Mouse (Mus musculus): ENCODE results near the gene Ppp1ca. TPM values are rescaled to one million over a fixed set of nuclear protein-coding genes. Genes with fewer than 3 reads are reported as not detected.

Ppp1ca gene
- polyA plus RNA-seq, 1 experiment = 819 TPM

GRCm38 (mm10) chr19:4164721-4165120 is 27.1 kb upstream of the Ppp1ca start:
- H3K27me3 ChIP-seq (ENCODE audit: control insufficient read depth, insufficient read depth, insufficient read length) = no peaks in the 10 kb centered on the region
- no peak for TF ChIP-seq MYOG (IDR thresholded peaks at IDR 0.05; ENCODE audit: control insufficient read depth, extremely low read depth, insufficient read length)
- no peak for TF ChIP-seq CTCF (IDR thresholded peaks at IDR 0.05; ENCODE audit: control insufficient read depth, insufficient read depth, insufficient read length)

GRCm38 (mm10) chr19:4166678-4167476 is 25.0 kb upstream of the Ppp1ca start:
- Histone ChIP-seq H3ac (ENCODE audit: control insufficient read depth, insufficient read length, low read depth) (no peak overlapping the region), H3K4me3 (ENCODE audit: insufficient read depth, poor library complexity, severe bottlenecking) (no peak overlapping the region), H3K27me3 (ENCODE audit: control insufficient read depth, insufficient read depth, insufficient read length) (no peaks in the 10 kb centered on the region), H3K79me2 (ENCODE audit: control insufficient read depth, insufficient read depth) (peaks cover 11% of the 10 kb centered on the region), H3K36me3 (ENCODE audit: control insufficient read depth, insufficient read depth) (peaks cover 3% of the 10 kb centered on the region), H3K79me3 (ENCODE audit: low read depth) (peaks cover 4% of the 10 kb centered on the region)
- TF ChIP-seq MYOD1 (IDR thresholded peaks at IDR 0.05; ENCODE audit: control insufficient read depth, insufficient read length, low read depth) (no peak), USF1 (IDR thresholded peaks at IDR 0.05; ENCODE audit: low read depth) (no peak), CTCF (IDR thresholded peaks at IDR 0.05; ENCODE audit: control insufficient read depth, insufficient read depth, insufficient read length) (no peak), MYOG (IDR thresholded peaks at IDR 0.05; ENCODE audit: control insufficient read depth, extremely low read depth, insufficient read length) (no peak), FOSL1 (IDR thresholded peaks at IDR 0.05; ENCODE audit: insufficient read depth, low read length, poor library complexity, severe bottlenecking) (no peak)

More at GRCm38 (mm10) chr19:4164721-4165120, 27.1 kb upstream of the Ppp1ca start:
- Histone ChIP-seq H3ac (ENCODE audit: control insufficient read depth, insufficient read length, low read depth) (no peak overlapping the region), H3K79me2 (ENCODE audit: control insufficient read depth, insufficient read depth) (peaks cover 16% of the 10 kb centered on the region), H3K4me3 (ENCODE audit: insufficient read depth, poor library complexity, severe bottlenecking) (no peak overlapping the region), H3K36me3 (ENCODE audit: control insufficient read depth, insufficient read depth) (peaks cover 15% of the 10 kb centered on the region), H3K79me3 (ENCODE audit: low read depth) (peaks cover 8% of the 10 kb centered on the region)

GRCm38 (mm10) chr19:4169378-4169784 is 22.5 kb upstream of the Ppp1ca start:
- Histone ChIP-seq H3K27me3 (ENCODE audit: control insufficient read depth, insufficient read depth, insufficient read length) (no peaks in the 10 kb centered on the region), H3K4me3 (ENCODE audit: insufficient read depth, poor library complexity, severe bottlenecking) (peak overlapping the region; percentile 30), H3K79me3 (ENCODE audit: low read depth) (no peaks in the 10 kb centered on the region), H3K79me2 (ENCODE audit: control insufficient read depth, insufficient read depth) (no peaks in the 10 kb centered on the region), H3ac (ENCODE audit: control insufficient read depth, insufficient read length, low read depth) (peak overlapping the region; percentile 68), H3K36me3 (ENCODE audit: control insufficient read depth, insufficient read depth) (no peaks in the 10 kb centered on the region)
- peak; percentile 99 for TF ChIP-seq CTCF (IDR thresholded peaks at IDR 0.05; ENCODE audit: control insufficient read depth, insufficient read depth, insufficient read length)
- TF ChIP-seq MYOG (IDR thresholded peaks at IDR 0.05; ENCODE audit: control insufficient read depth, extremely low read depth, insufficient read length) = no peak
- TF ChIP-seq FOSL1 (IDR thresholded peaks at IDR 0.05; ENCODE audit: insufficient read depth, low read length, poor library complexity, severe bottlenecking) = no peak
- TF ChIP-seq USF1 (IDR thresholded peaks at IDR 0.05; ENCODE audit: low read depth) = no peak
- no peak for TF ChIP-seq MYOD1 (IDR thresholded peaks at IDR 0.05; ENCODE audit: control insufficient read depth, insufficient read length, low read depth)
- peak; percentile 85 for TF ChIP-seq MAX (IDR thresholded peaks at IDR 0.05)

DNA sequence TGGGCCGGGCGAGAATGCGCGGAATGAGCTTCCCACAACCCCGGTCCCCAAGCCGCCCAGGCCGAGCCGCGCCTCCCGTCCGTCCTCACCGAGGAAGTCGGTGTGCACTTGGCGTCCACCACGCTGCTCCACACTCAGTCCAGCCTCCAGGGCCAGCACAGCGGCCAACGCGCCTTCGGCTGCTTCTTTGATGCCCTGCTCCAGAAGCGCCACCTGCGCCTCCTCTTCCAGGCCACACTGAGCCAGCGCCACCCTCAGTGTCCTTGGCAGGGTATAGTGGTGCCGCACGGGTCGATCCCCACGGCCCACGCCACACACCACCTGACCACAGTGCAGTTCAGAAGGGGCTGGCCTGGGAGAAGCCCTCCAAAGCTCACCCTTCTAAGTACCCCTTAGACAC is 22.1 kb upstream of the Ppp1ca start:
- peak overlapping the region; percentile 30 for H3K4me3 ChIP-seq (ENCODE audit: insufficient read depth, poor library complexity, severe bottlenecking)
- TF ChIP-seq FOSL1 (IDR thresholded peaks at IDR 0.05; ENCODE audit: insufficient read depth, low read length, poor library complexity, severe bottlenecking) (no peak), MYOG (IDR thresholded peaks at IDR 0.05; ENCODE audit: control insufficient read depth, extremely low read depth, insufficient read length) (no peak), CEBPB (IDR thresholded peaks at IDR 0.05; ENCODE audit: low read depth) (no peak), CTCF (IDR thresholded peaks at IDR 0.05; ENCODE audit: control insufficient read depth, insufficient read depth, insufficient read length) (no peak), USF1 (IDR thresholded peaks at IDR 0.05; ENCODE audit: low read depth) (no peak), MYOD1 (IDR thresholded peaks at IDR 0.05; ENCODE audit: control insufficient read depth, insufficient read length, low read depth) (no peak), MAX (IDR thresholded peaks at IDR 0.05) (no peak)

DNA sequence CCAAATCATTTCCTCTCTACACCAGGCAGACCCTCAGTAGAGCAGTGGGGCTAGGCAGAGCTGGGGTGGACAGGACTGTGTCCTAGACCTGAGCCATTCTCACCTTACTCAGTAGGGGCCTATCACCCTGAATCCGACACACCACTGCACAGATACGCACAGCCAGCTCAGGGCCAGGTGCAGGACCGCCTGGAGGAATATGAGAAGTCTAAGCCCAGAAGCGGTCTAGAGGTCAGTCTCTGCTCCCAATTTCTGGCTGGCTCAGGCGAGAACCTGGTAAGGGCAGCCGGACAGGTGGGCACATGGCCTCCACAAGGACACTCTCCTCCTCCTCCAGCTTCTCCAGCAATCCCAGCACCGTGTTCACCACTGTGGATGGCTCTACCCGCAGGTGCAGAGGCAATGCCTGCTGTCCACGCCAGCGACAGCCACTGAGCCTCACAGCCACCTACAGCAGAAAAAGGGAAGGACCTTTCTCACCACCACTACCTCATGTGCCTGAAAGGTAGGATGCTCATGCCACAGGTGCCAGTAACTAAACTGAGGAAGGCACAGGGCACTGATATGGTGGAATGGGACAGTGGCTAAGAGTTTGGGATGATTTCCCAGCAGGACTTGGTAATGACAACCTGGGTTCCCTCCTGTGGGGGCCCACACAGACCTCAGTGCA is 21.0 kb upstream of the Ppp1ca start:
- H3K79me3 ChIP-seq (ENCODE audit: low read depth) = no peaks in the 10 kb centered on the region
- no peaks in the 10 kb centered on the region for H3K27me3 ChIP-seq (ENCODE audit: control insufficient read depth, insufficient read depth, insufficient read length)
- H3ac ChIP-seq (ENCODE audit: control insufficient read depth, insufficient read length, low read depth) = no peak overlapping the region
- H3K4me3 ChIP-seq (ENCODE audit: insufficient read depth, poor library complexity, severe bottlenecking) = no peak overlapping the region
- TF ChIP-seq MYOD1 (IDR thresholded peaks at IDR 0.05; ENCODE audit: control insufficient read depth, insufficient read length, low read depth) = no peak
- TF ChIP-seq CEBPB (IDR thresholded peaks at IDR 0.05; ENCODE audit: low read depth) = no peak
- TF ChIP-seq CTCF (IDR thresholded peaks at IDR 0.05; ENCODE audit: control insufficient read depth, insufficient read depth, insufficient read length) = no peak
- no peak for TF ChIP-seq MYOG (IDR thresholded peaks at IDR 0.05; ENCODE audit: control insufficient read depth, extremely low read depth, insufficient read length)
- TF ChIP-seq FOSL1 (IDR thresholded peaks at IDR 0.05; ENCODE audit: insufficient read depth, low read length, poor library complexity, severe bottlenecking) = no peak
- no peak for TF ChIP-seq USF1 (IDR thresholded peaks at IDR 0.05; ENCODE audit: low read depth)
- no peak for TF ChIP-seq MAX (IDR thresholded peaks at IDR 0.05)
- no peaks in the 10 kb centered on the region for H3K79me2 ChIP-seq (ENCODE audit: control insufficient read depth, insufficient read depth)
- H3K36me3 ChIP-seq (ENCODE audit: control insufficient read depth, insufficient read depth) = no peaks in the 10 kb centered on the region

More for the DNA sequence above, 22.1 kb upstream of the Ppp1ca start:
- Histone ChIP-seq H3ac (ENCODE audit: control insufficient read depth, insufficient read length, low read depth) (peak overlapping the region; percentile 68), H3K36me3 (ENCODE audit: control insufficient read depth, insufficient read depth) (no peaks in the 10 kb centered on the region), H3K27me3 (ENCODE audit: control insufficient read depth, insufficient read depth, insufficient read length) (no peaks in the 10 kb centered on the region), H3K79me3 (ENCODE audit: low read depth) (no peaks in the 10 kb centered on the region), H3K79me2 (ENCODE audit: control insufficient read depth, insufficient read depth) (no peaks in the 10 kb centered on the region)
